ENCODE assay signal across 36 mouse cellular contexts in the genomic region with DNA sequence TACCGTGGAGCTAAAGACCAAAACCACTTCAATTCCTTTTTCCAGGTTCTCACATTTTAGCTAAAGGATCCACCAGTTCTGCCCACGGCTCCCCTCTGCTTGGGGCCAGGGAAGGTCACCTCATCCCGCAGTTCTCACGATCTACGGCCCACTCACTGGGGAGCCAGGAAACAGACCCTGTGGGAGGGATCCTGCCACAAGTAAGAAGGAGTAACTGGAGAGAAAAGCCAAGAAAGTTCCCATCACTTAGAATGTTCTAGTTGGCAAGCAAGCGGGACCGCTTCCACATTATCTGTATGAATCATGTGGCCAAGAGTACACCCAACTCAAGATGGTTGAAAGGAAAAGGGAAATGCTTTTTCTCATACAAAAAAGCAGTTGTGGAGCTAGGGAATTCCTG. TPM values are rescaled to one million over a fixed set of nuclear protein-coding genes. Genes with fewer than 3 reads are reported as not detected.
"Had no signal": no experiment of that assay in that cellular context is flagged by ENCODE, and none has a peak within 500 bp of the region (broad histone marks: within the 10 kb centered on the region; RNA-seq: fewer than 3 reads in every experiment).

No protein-coding gene starts in this region.

- H3K4me3 ChIP-seq: gastrocnemius, adult 2 months; heart, adult 2 months; heart, embryonic 13.5 days; heart, embryonic 15.5 days; hindbrain, embryonic 13.5 days; hindbrain, embryonic 15.5 days; layer of hippocampus, adult 2 months; limb, embryonic 10.5 days; limb, embryonic 12.5 days; liver, embryonic 13.5 days had no signal

- H3K4me2 ChIP-seq: heart, embryonic 11.5 days; heart, embryonic 13.5 days; heart, embryonic 15.5 days; hindbrain, embryonic 13.5 days; hindbrain, embryonic 15.5 days; limb, embryonic 12.5 days; liver, embryonic 11.5 days; liver, embryonic 13.5 days had no signal

- H3K9ac ChIP-seq: heart, embryonic 13.5 days; heart, embryonic 15.5 days; hindbrain, embryonic 13.5 days; hindbrain, embryonic 15.5 days; limb, embryonic 12.5 days; liver, embryonic 13.5 days had no signal

- H3K36me3 ChIP-seq: heart, embryonic 15.5 days; hindbrain, embryonic 13.5 days; hindbrain, embryonic 15.5 days; limb, embryonic 10.5 days; limb, embryonic 12.5 days; liver, embryonic 13.5 days had no signal

- ATAC-seq: hindbrain, postnatal 0 days; intestine, embryonic 16.5 days had no signal

- DNase-seq: gastrocnemius, adult 2 months; gastrocnemius, postnatal 10 days; gastrocnemius, postnatal 36 days; heart, adult 11 months; heart, adult 2 months; heart, postnatal 14 days; heart, postnatal 36 days; kidney, adult 18-20 months; kidney, adult 8-10 months; kidney, postnatal 10 days; kidney, postnatal 25 days; kidney, postnatal 4 days; liver; liver, embryonic 13.5 days had no signal

- H3K9me3 ChIP-seq: heart, embryonic 13.5 days; heart, embryonic 15.5 days; hindbrain, embryonic 13.5 days; hindbrain, embryonic 15.5 days; limb, embryonic 10.5 days had no signal

- H3K27me3 ChIP-seq: hindbrain, embryonic 13.5 days; hindbrain, embryonic 15.5 days had no signal

- H3K27ac ChIP-seq: gastrocnemius, adult 2 months; heart, adult 2 months; heart, embryonic 13.5 days; heart, embryonic 15.5 days; hindbrain, embryonic 13.5 days; hindbrain, embryonic 15.5 days; hindbrain, postnatal 0 days; layer of hippocampus, adult 2 months; limb, embryonic 10.5 days; limb, embryonic 12.5 days; liver, embryonic 13.5 days had no signal

RNA-seq across cellular contexts. Expression of gene Irgc1, which starts 24.8 kb away (rescaled TPM):
- total RNA-seq: gastrocnemius, adult 2 months; gastrocnemius, postnatal 36 days; heart, adult 2 months; heart, postnatal 14 days; heart, postnatal 36 days; hematopoietic stem cell, adult 5-6 weeks; hindbrain, postnatal 0 days; layer of hippocampus, adult 2 months; layer of hippocampus, postnatal 10 days; layer of hippocampus, postnatal 25 days had no signal
- polyA plus RNA-seq: heart, embryonic 11.5 days; heart, embryonic 13.5 days; heart, embryonic 15.5 days; heart, postnatal 0 days; hindbrain, embryonic 11.5 days; hindbrain, embryonic 13.5 days; hindbrain, embryonic 15.5 days; hindbrain, postnatal 0 days; intestine, embryonic 14.5 days; kidney, embryonic 14.5 days; kidney, embryonic 16.5 days; limb, embryonic 10.5 days; limb, embryonic 12.5 days; limb, embryonic 14.5 days; liver, embryonic 11.5 days; liver, embryonic 13.5 days had no signal

RNA-seq across cellular contexts. Expression of gene AC161166.1, which starts 35.4 kb away (rescaled TPM):
- total RNA-seq: gastrocnemius, adult 2 months; gastrocnemius, postnatal 10 days; gastrocnemius, postnatal 36 days; heart, adult 2 months; heart, postnatal 14 days; heart, postnatal 36 days; hematopoietic stem cell, adult 5-6 weeks; hindbrain, postnatal 0 days; layer of hippocampus, adult 2 months; layer of hippocampus, postnatal 10 days; layer of hippocampus, postnatal 25 days; left cerebral cortex, postnatal 14 days; left cerebral cortex, postnatal 36 days had no signal
- polyA plus RNA-seq: liver, embryonic 11.5 days; liver, embryonic 13.5 days had no signal
